Mouse (Mus musculus) limb, embryonic 10.5 days (tissue): Measurements from ENCODE around the gene Nfkbie. TPM values are rescaled to one million over a fixed set of nuclear protein-coding genes. Genes with fewer than 3 reads are reported as not detected.
A peak's percentile ranks its signal among the peaks of the same experiment; 100 is the strongest.

Experiments used
- DNase-seq: peaks from one replicate; pipeline ENCODE4 v3.0.0-alpha.2; 2017; ENCODE audit warnings: low spot score
- H3K27ac ChIP-seq: fragments of 300-500 bp; sonication (generic); 2 replicates; pipeline ENCODE4 v1.5.1; 2016; ENCODE audit warnings: mild to moderate bottlenecking
- H3K27me3 ChIP-seq: fragments of 300-500 bp; sonication (generic); 2 replicates; pipeline ENCODE4 v1.6.1; 2016; ENCODE audit warnings: low read depth, mild to moderate bottlenecking; ENCODE audit not compliant: poor library complexity, severe bottlenecking
- H3K36me3 ChIP-seq: fragments of 300-500 bp; sonication (generic); 2 replicates; pipeline ENCODE4 v1.6.1; 2016; ENCODE audit warnings: mild to moderate bottlenecking, moderate library complexity
- H3K4me1 ChIP-seq: fragments of 300-500 bp; sonication (generic); 2 replicates; pipeline ENCODE4 v1.6.1; 2016
- H3K4me3 ChIP-seq: fragments of 300-500 bp; sonication (generic); 2 replicates; pipeline ENCODE4 v1.5.1; 2016; ENCODE audit warnings: mild to moderate bottlenecking, moderate library complexity
- H3K9me3 ChIP-seq: fragments of 300-500 bp; sonication (generic); replicated peaks from 2 replicates; pipeline ENCODE4 v1.6.1; 2016; ENCODE audit warnings: mild to moderate bottlenecking
- WGBS: fragments of 180-500 bp; shearing (Covaris S2); methylation state at CpG from one replicate; pipeline ENCODE4 v1.1.7; 2016; 5-methylcytosine and 5-hydroxymethylcytosine counted together
- polyA plus RNA-seq: library from polyadenylated mRNA; unstranded; fragments of >200 nt; fragmentation: Nextera tagmentation; extraction: Ambion mirVana; gene quantifications from 2 replicates; pipeline ENCODE4 v1.2.1, GENCODE M21; 2016

Nfkbie gene
- polyA plus RNA-seq, 1 experiment from 2014 or later, result 5.2 TPM

DNA sequence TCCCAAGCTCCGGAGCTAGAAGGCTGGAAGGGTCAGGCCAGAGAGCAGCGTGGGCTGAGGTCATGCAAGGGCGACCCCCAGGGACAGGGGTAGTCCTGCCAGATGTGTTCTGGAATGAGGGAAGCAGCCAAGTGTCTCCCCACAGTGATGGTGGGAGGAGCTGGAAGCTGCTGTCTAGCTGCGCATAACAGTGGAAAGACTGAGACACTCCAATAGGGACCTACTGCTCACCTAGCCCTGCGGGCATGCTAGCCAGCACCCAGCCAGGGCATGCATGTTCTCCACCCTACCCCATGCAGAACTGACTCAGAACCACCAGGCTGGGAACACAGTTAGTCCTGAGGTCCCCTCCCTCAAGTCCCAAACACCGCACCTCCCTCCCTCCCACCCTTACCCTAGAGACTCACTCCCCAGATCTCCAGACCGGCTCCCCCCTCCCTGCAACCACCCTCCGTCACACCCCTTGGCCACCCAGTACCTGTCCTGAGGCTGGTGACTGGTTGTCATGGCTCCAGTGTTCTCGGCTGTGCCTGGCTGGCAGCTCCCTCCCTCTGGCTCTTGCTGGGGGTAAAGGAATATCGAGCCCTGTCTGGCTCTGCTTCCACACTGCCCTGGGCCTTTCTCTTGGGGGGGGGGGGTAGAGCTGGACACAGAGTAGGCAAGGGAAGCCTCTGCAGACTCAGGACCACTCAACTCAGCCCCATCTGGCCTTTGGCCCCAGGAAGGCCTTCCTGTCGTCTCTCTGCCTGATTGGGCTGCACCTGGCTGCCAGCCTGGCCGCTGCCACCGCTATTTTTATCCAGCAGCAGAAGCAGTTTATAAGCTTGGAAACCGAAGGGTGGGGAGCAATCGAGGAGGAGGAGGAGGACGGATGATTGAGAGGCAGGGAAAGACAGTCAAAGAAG, 36.5 kb downstream of the Nfkbie start:
- peaks cover 24% of the 10 kb centered on the region for H3K36me3 ChIP-seq
- H3K4me1 ChIP-seq, result peaks cover 67% of the 10 kb centered on the region
- WGBS, result 52% methylated on average over 16 of the region's 16 CpGs
- no peak for DNase-seq
- peak overlapping the region; percentile 72; the same call in 1 of the 2 replicates for H3K27ac ChIP-seq
- no peaks in the 10 kb centered on the region for H3K9me3 ChIP-seq
- peaks cover 55% of the 10 kb centered on the region for H3K27me3 ChIP-seq
- no peak overlapping the region for H3K4me3 ChIP-seq

- peaks cover 74% of the 10 kb centered on the region for H3K4me1 ChIP-seq
- H3K27me3 ChIP-seq, result peaks cover 57% of the 10 kb centered on the region
- no peaks in the 10 kb centered on the region for H3K9me3 ChIP-seq
- H3K27ac ChIP-seq, result peak overlapping the region; percentile 72; the same call in 1 of the 2 replicates
- whole genome bisulfite sequencing, result 59% methylated on average over 8 of the region's 8 CpGs
- H3K36me3 ChIP-seq, result peaks cover 18% of the 10 kb centered on the region
- peak overlapping the region; percentile 63; the same call in 1 of the 2 replicates for H3K4me3 ChIP-seq
- DNase-seq, result no peak
These were observed 37.3 kb downstream of the Nfkbie start for GRCm38 (mm10) chr17:45592606-45593431.

DNA sequence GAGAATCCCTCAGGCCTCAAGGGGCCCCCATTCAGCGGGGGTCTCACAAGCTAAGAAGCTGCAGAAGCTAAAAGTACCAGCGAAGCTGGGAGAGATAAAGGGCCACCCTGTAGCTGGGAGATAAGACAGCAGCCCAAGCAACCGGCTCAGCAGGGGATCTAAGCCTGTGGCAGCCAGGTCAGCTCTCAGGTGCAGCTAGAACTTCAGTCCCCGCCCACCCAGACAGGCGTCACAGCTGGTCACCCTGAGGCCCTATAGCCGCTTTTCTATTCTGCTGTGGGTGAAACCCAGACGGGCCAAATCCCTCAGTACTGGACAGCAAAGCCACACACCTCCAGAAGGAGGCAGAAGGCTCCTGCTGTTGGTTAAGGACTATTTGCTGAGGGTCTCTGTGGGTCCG, 38.0 kb downstream of the Nfkbie start:
- H3K9me3 ChIP-seq, result no peaks in the 10 kb centered on the region
- peak overlapping the region; percentile 34; the same call in 1 of the 2 replicates for H3K27ac ChIP-seq
- H3K4me1 ChIP-seq, result peaks cover 80% of the 10 kb centered on the region
- peak overlapping the region; percentile 63; the same call in 1 of the 2 replicates for H3K4me3 ChIP-seq
- H3K27me3 ChIP-seq, result peaks cover 59% of the 10 kb centered on the region
- peaks cover 13% of the 10 kb centered on the region for H3K36me3 ChIP-seq
- WGBS, result 24% methylated on average over 8 of the region's 8 CpGs
- DNase-seq, result no peak

GRCm38 (mm10) chr17:45594195-45594594, 38.7 kb downstream of the Nfkbie start:
- WGBS, result 49% methylated on average over 8 of the region's 8 CpGs
- peaks cover 65% of the 10 kb centered on the region for H3K27me3 ChIP-seq
- H3K4me1 ChIP-seq, result peaks cover 84% of the 10 kb centered on the region
- H3K4me3 ChIP-seq, result peak overlapping the region; percentile 63
- peaks cover 6% of the 10 kb centered on the region for H3K36me3 ChIP-seq
- DNase-seq, result no peak
- no peaks in the 10 kb centered on the region for H3K9me3 ChIP-seq
- no peak overlapping the region for H3K27ac ChIP-seq

GRCm38 (mm10) chr17:45594881-45595735, 39.6 kb downstream of the Nfkbie start:
- Histone ChIP-seq H3K9me3 (no peaks in the 10 kb centered on the region), H3K27ac (peak overlapping the region; percentile 81), H3K27me3 (peaks cover 74% of the 10 kb centered on the region), H3K4me3 (peak overlapping the region; percentile 63), H3K4me1 (peaks cover 92% of the 10 kb centered on the region), H3K36me3 (no peaks in the 10 kb centered on the region)
- DNase-seq, result peak; percentile 85
- 1% methylated on average over 58 of the region's 58 CpGs for WGBS

GRCm38 (mm10) chr17:45595736-45596390, 40.4 kb downstream of the Nfkbie start:
- no peaks in the 10 kb centered on the region for H3K9me3 ChIP-seq
- peak overlapping the region; percentile 81 for H3K27ac ChIP-seq
- peaks cover 92% of the 10 kb centered on the region for H3K4me1 ChIP-seq
- peak overlapping the region; percentile 63 for H3K4me3 ChIP-seq
- 4% methylated on average over 23 of the region's 23 CpGs for WGBS
- H3K27me3 ChIP-seq, result peaks cover 82% of the 10 kb centered on the region
- no peaks in the 10 kb centered on the region for H3K36me3 ChIP-seq
- DNase-seq, result no peak

GRCm38 (mm10) chr17:45596631-45597396, 41.3 kb downstream of the Nfkbie start:
- H3K4me1 ChIP-seq, result peaks cover 92% of the 10 kb centered on the region
- no peak overlapping the region for H3K4me3 ChIP-seq
- no peaks in the 10 kb centered on the region for H3K9me3 ChIP-seq
- peak overlapping the region; percentile 54 for H3K27ac ChIP-seq
- 30% methylated on average over 11 of the region's 11 CpGs for WGBS
- peak; percentile 67 for DNase-seq
- H3K27me3 ChIP-seq, result peaks cover 87% of the 10 kb centered on the region
- no peaks in the 10 kb centered on the region for H3K36me3 ChIP-seq

DNA sequence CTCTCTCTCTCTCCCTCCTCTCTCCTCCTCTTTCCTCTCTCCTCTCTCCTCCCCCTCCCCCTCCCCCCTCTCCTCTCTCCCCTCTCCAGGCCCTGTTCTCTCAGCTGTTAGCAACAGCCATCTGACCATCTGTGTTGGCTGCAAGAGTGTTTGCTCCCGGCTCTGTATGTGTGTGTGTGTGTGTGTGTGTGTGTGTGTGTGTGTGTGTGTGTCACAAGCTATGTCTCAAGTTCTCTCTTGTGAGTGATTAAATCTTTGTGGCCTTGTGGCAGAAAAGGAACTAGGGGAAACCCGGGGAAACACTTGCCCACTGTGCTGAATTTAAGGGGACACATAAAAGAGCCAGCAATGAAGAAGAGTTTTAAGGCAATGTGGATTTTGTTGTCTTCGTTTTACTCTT, 42.3 kb downstream of the Nfkbie start:
- Histone ChIP-seq H3K4me3 (no peak overlapping the region), H3K9me3 (no peaks in the 10 kb centered on the region), H3K27me3 (peaks cover 85% of the 10 kb centered on the region), H3K27ac (no peak overlapping the region), H3K4me1 (peaks cover 88% of the 10 kb centered on the region), H3K36me3 (no peaks in the 10 kb centered on the region)
- DNase-seq, result peak; percentile 51
- 44% methylated on average over 3 of the region's 3 CpGs for WGBS

DNA sequence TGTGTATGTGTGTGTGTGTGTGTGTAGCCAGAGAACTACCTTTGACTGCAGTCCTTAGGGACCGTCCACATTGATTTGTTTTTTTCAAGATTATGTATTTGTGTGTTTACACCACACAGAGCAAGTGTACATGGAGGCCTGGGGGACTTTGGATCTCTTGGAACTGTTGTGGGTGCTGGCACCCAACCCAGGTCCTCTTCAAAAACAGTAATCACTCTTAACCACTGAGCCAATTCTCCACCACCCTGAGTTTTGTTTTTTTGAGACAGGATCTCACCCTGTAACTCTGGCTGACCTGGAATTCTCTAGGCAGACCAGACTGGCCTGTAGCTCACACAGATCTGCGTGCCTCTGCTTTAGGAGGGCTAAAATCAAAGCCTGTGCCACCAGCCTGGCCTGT, 42.9 kb downstream of the Nfkbie start:
- Histone ChIP-seq H3K27ac (no peak overlapping the region), H3K36me3 (no peaks in the 10 kb centered on the region), H3K9me3 (no peaks in the 10 kb centered on the region), H3K27me3 (peaks cover 79% of the 10 kb centered on the region), H3K4me3 (no peak overlapping the region), H3K4me1 (peaks cover 83% of the 10 kb centered on the region)
- no peak for DNase-seq
- WGBS, result 85% methylated on average over 2 of the region's 2 CpGs

- H3K4me3 ChIP-seq, result peak overlapping the region; percentile 54; the same call in 1 of the 2 replicates
- 65% methylated on average over 3 of the region's 3 CpGs for WGBS
- H3K36me3 ChIP-seq, result no peaks in the 10 kb centered on the region
- H3K27me3 ChIP-seq, result peaks cover 74% of the 10 kb centered on the region
- no peak for DNase-seq
- no peak overlapping the region for H3K27ac ChIP-seq
- peaks cover 77% of the 10 kb centered on the region for H3K4me1 ChIP-seq
- no peaks in the 10 kb centered on the region for H3K9me3 ChIP-seq
These were observed 43.4 kb downstream of the Nfkbie start for GRCm38 (mm10) chr17:45598891-45599290.
